Mouse (Mus musculus) lung, postnatal 0 days (tissue): ENCODE data around the gene Ing4. TPM values are rescaled to one million over a fixed set of nuclear protein-coding genes. Genes with fewer than 3 reads are reported as not detected.
A peak's percentile ranks its signal among the peaks of the same experiment; 100 is the strongest.

Source experiments
- ATAC-seq: fragments of 200-750 bp; cut with Nextera tagmentation; 2 replicates; pipeline ENCODE4 v1.8.0; 2017; ENCODE audit warnings: moderate library complexity
- DNase-seq: peaks from one replicate; pipeline ENCODE4 v3.0.0-alpha.2; 2016; ENCODE audit warnings: low spot score
- H3K27ac ChIP-seq: fragments of 300-500 bp; sonication (generic); 2 replicates; pipeline ENCODE4 v1.5.1; 2014; ENCODE audit warnings: antibody characterized with exemption, mild to moderate bottlenecking, low read length, mixed read lengths
- H3K27me3 ChIP-seq: fragments of 300-500 bp; sonication (generic); replicated peaks from 2 replicates; pipeline ENCODE4 v1.6.1; 2014; ENCODE audit warnings: low read length, mixed read lengths; ENCODE audit not compliant: insufficient read depth
- H3K36me3 ChIP-seq: fragments of 300-500 bp; sonication (generic); 2 replicates; pipeline ENCODE4 v1.6.1; 2014; ENCODE audit warnings: low read length, mixed read lengths; ENCODE audit not compliant: insufficient read depth
- H3K4me1 ChIP-seq: fragments of 300-500 bp; sonication (generic); 2 replicates; pipeline ENCODE4 v1.6.1; 2014; ENCODE audit warnings: antibody characterized with exemption, low read depth, low read length, mixed read lengths; ENCODE audit not compliant: insufficient read depth
- H3K4me2 ChIP-seq: fragments of 300-500 bp; sonication (generic); replicated peaks from 2 replicates; pipeline ENCODE4 v1.6.1; 2014; ENCODE audit warnings: low read depth, mild to moderate bottlenecking, low read length, moderate library complexity, mixed read lengths
- H3K4me3 ChIP-seq: fragments of 300-500 bp; sonication (generic); 2 replicates; pipeline ENCODE4 v1.5.1; 2014; ENCODE audit warnings: low read depth, low read length
- H3K9ac ChIP-seq: fragments of 300-500 bp; sonication (generic); replicated peaks from 2 replicates; pipeline ENCODE4 v1.6.1; 2014; ENCODE audit warnings: low read depth, mild to moderate bottlenecking
- H3K9me3 ChIP-seq: fragments of 300-500 bp; sonication (generic); 2 replicates; pipeline ENCODE4 v1.6.1; 2016; ENCODE audit warnings: low read length, mixed read lengths
- CTCF ChIP-seq: IDR thresholded peaks from 2 replicates; pipeline ENCODE4 v1.5.1; 2016; ENCODE audit warnings: antibody characterized with exemption, mild to moderate bottlenecking
- EP300 ChIP-seq: IDR thresholded peaks from 2 replicates; pipeline ENCODE4 v1.6.1; 2016; ENCODE audit warnings: antibody characterized with exemption, mild to moderate bottlenecking, control low read depth
- WGBS: fragments of 180-500 bp; shearing (Covaris S2); extraction: QIAGEN DNeasy Blood & Tissue Kit; methylation state at CpG from one replicate; pipeline ENCODE4 v1.1.7; 2014; 5-methylcytosine and 5-hydroxymethylcytosine counted together
- polyA plus RNA-seq: library from polyadenylated mRNA; unstranded; fragments of >200 nt; fragmentation: Nextera tagmentation; extraction: Ambion mirVana; gene quantifications from 2 replicates; pipeline ENCODE4 v1.2.1, GENCODE M21; 2015

Gene Ing4
- polyA plus RNA-seq, 1 experiment from 2014 or later, result 100 TPM

DNA sequence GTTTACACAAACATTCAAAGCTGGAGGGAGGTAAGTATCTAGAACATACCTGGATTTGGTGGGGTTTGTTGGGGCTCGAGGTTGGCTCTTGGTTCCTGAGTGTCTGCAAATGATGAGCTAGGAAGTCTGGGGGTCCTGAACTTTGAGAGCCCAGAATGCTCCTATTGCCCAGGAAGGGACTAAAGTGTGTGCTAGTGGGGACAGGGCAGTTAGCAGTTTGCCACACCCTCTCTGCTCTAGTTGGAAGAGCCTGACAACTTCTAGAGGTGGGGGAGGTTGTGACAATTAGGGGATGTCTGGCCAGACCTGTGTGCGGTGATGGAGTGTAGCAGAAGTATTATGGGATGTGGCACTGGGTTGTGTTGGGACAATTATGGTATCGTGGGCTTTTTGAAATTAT, 55.3 kb downstream of the Ing4 start:
- 33% methylated on average over 3 of the region's 3 CpGs for WGBS
- DNase-seq, result no peak
- Histone ChIP-seq H3K9ac (no peak overlapping the region), H3K27ac (peak overlapping the region; percentile 93), H3K4me2 (no peak overlapping the region), H3K9me3 (no peaks in the 10 kb centered on the region), H3K27me3 (no peaks in the 10 kb centered on the region), H3K36me3 (no peaks in the 10 kb centered on the region), H3K4me3 (no peak overlapping the region), H3K4me1 (peaks cover 25% of the 10 kb centered on the region)
- TF ChIP-seq CTCF, result no peak
- TF ChIP-seq EP300, result no peak
- ATAC-seq, result no peak

DNA sequence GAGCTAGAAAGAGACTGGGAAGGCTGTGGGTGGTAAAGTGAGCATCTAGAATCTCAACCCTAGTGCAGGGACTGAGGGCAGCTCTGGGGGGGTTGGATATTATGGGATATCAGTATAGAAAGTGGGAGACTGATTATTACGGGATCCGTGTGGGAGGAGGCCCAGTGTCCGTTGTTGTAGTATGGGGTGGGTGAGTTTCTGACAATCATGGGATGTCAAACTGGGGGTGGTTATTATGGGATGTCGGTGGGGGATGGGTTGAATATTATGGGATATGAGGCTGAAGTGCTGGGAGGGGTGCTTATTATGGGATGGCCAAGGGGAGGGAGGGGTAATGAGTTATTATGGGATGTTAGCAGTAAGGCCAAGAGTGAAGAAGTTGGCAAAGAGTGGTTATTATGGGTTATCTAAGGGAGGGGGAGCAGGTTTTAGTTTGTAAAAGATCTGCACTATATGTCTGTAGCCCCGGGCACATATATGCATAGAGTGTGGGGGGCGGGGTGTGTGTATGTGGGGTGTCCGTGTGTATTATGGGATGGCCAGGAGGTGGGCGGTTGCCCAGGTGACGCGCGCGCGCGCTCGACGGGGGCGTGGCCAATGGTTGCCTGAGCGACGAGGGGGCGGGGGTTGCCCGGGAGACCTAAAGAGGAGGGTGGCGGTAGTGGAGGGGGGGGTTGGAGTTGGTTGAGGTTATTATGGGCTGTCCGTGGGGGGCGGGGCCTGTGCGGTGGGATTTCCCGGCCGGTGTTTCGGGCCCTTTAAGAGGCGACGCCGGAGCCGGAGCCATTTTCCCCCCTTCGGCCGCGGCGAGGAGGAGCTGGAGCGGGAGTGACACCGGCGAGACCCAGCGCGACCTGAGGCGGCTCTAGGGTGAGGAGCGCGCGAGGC, 56.1 kb downstream of the Ing4 start, which contains the start of gene Chd4:
Gene Chd4, plus strand, starts transcription at position 591 of the 888 bp plus-strand sequence.
- H3K36me3 ChIP-seq, result peaks cover 7% of the 10 kb centered on the region; the same call in 1 of the 2 replicates
- H3K4me1 ChIP-seq, result peaks cover 20% of the 10 kb centered on the region
- WGBS, result 3% methylated on average over 31 of the region's 45 CpGs
- H3K27me3 ChIP-seq, result no peaks in the 10 kb centered on the region
- H3K9ac ChIP-seq, result peak within 1 kb of the TSS; percentile 77
- no peak for TF ChIP-seq CTCF
- peak; percentile 44; the same call in 1 of the 2 replicates for TF ChIP-seq EP300
- peak; percentile 96 for DNase-seq
- peak within 1 kb of the TSS; percentile 88 for H3K4me2 ChIP-seq
- peak; percentile 84 for ATAC-seq
- H3K9me3 ChIP-seq, result no peaks in the 10 kb centered on the region
- H3K4me3 ChIP-seq, result peak within 1 kb of the TSS; percentile 82
- H3K27ac ChIP-seq, result peak within 1 kb of the TSS; percentile 93

DNA sequence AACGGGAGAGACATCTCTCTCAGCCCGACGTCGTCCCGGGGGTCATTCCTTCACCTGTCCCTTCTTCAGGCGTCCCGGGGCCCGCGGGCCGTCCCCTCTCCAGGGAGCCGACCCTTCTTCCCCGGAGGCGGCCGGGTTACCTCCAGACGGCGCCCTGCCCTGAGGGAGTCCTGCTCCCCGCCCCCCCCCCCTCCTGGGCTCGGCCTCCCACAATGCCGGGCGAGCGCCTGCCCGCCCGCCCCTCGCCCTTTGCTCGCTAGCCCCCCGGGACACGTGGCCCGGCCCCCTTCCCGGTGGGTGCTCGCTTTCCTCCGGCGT, 56.7 kb downstream of the Ing4 start:
- Histone ChIP-seq H3K4me1 (peaks cover 20% of the 10 kb centered on the region), H3K4me3 (peak overlapping the region; percentile 82), H3K9me3 (no peaks in the 10 kb centered on the region), H3K27ac (peak overlapping the region; percentile 93), H3K4me2 (peak overlapping the region; percentile 88), H3K36me3 (peaks cover 13% of the 10 kb centered on the region; the same call in 1 of the 2 replicates), H3K9ac (peak overlapping the region; percentile 77), H3K27me3 (no peaks in the 10 kb centered on the region)
- ATAC-seq, result peak; percentile 15
- 3% methylated on average over 8 of the region's 32 CpGs for WGBS
- DNase-seq, result no peak
- no peak for TF ChIP-seq CTCF
- TF ChIP-seq EP300, result no peak

DNA sequence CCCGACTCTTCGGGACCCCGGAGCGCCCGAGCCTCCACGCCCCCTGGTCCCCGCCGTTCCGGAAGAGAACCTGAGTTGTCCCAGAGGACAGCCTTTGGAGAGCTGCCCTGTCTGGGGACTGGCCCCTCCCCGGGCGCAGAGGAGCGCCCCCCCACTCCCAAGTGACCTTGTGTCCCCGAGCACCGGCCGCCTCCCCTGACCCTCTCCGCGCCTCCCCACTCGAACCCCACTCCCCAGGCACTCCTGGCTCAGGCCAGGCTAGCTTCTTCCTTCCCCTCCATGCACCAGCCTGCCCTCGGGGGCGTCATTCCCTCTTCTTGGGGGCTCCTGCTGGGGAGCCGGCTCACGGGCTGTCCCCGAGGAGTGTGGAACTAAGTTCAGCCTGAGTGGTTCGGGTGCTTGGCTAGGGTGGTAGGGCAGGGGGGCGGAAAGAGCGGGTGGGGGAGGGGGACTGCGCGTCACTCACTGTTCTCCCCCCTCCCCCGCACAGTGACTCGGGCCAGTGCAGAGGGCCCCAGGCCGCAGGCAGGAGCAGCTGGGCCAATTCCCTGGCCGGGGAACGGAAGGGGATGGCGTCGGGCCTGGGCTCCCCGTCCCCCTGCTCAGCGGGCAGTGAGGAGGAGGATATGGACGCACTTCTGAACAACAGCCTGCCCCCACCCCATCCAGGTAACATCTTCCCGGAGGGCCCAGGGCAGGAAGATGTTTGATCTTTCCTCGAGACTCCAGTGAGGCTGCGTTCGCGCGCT, 57.2 kb downstream of the Ing4 start:
- Histone ChIP-seq H3K4me1 (peaks cover 20% of the 10 kb centered on the region), H3K4me3 (peak overlapping the region; percentile 82), H3K9ac (peak overlapping the region; percentile 77), H3K9me3 (no peaks in the 10 kb centered on the region), H3K4me2 (peak overlapping the region; percentile 88), H3K36me3 (peaks cover 18% of the 10 kb centered on the region; the same call in 1 of the 2 replicates), H3K27me3 (no peaks in the 10 kb centered on the region), H3K27ac (peak overlapping the region; percentile 93)
- WGBS, result 0% methylated on average over 23 of the region's 44 CpGs
- DNase-seq, result peak; percentile 69
- TF ChIP-seq CTCF, result no peak
- peak; percentile 47 for ATAC-seq

DNA sequence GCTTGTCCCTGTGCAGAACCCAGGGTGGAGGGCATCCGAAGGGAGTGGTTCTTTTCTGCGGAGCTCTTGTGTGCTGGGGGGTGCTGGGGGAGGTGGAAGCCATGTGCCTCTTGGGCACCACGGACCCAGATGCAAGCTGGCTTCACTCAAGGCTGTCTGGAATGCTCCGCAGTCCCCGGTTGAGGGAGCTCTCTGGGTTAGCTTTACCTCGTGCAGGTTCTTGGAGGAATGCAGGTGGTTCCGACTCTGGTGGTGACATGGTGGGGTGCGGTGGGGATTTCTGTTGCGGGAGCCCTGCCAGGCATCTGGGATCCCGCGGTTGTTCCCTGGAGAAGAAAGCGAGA, 57.8 kb downstream of the Ing4 start:
- Histone ChIP-seq H3K4me1 (peaks cover 20% of the 10 kb centered on the region), H3K4me3 (peak overlapping the region; percentile 82), H3K36me3 (peaks cover 24% of the 10 kb centered on the region), H3K4me2 (peak overlapping the region; percentile 88), H3K27ac (peak overlapping the region; percentile 93), H3K27me3 (no peaks in the 10 kb centered on the region), H3K9ac (peak overlapping the region; percentile 77), H3K9me3 (no peaks in the 10 kb centered on the region)
- ATAC-seq (peak; percentile 1; the same call in 1 of the 2 replicates), DNase-seq (peak; percentile 40)
- under 1% methylated on average over 12 of the region's 12 CpGs for WGBS
- no peak for TF ChIP-seq CTCF
- no peak for TF ChIP-seq EP300

DNA sequence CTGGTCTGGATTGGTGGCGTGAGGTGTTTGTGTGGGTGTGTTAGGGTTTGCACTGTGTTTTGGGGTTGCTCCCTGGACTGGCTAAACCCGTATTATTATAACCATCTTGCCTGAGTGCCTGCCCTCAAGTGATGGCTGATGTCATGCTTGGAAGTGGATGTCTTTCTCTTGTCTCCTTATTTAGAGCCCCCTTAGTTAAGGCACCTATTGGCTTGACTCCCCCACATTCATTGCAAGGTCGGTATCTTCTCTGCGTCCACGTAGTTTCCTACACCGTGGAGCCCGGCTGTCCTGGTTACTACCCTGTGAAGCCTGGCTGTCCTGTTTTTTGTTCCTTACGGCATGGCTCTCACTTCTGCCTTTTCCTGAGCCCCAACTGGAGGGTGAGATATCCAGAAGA, 58.4 kb downstream of the Ing4 start:
- ATAC-seq, result no peak
- no peaks in the 10 kb centered on the region for H3K27me3 ChIP-seq
- H3K4me3 ChIP-seq, result peak overlapping the region; percentile 82
- 39% methylated on average over 8 of the region's 8 CpGs for WGBS
- H3K36me3 ChIP-seq, result peaks cover 30% of the 10 kb centered on the region
- H3K4me2 ChIP-seq, result peak overlapping the region; percentile 88
- H3K9ac ChIP-seq, result peak overlapping the region; percentile 77; the same call in 1 of the 2 replicates
- no peaks in the 10 kb centered on the region for H3K9me3 ChIP-seq
- no peak for DNase-seq
- 0 out of 2 replicates have a peak overlapping the region, but pooled peaks have one; percentile 93 for H3K27ac ChIP-seq
- peaks cover 20% of the 10 kb centered on the region for H3K4me1 ChIP-seq
- TF ChIP-seq EP300 (no peak), CTCF (no peak)
